Mouse (Mus musculus): Measurements from ENCODE around the gene Gm438. TPM values are rescaled to one million over a fixed set of nuclear protein-coding genes. Genes with fewer than 3 reads are reported as not detected.

The Gm438 gene
- not detected for polyA plus RNA-seq (2014; fragmentation: Illumina TruSeq; extraction: RNeasy Lipid Tissue Mini Kit (QIAGEN cat#74804); ENCODE audit: low read depth, low replicate concordance)

GRCm38 (mm10) chr4:144786483-144786882 is at the start of gene Gm438:
Gene Gm438 (minus strand): TSS chr4:144786583.

Other genes with a start within 250 kb of the Gm438 start
- not detected for gene Gm13124, start 221.4 kb downstream of the Gm438 start, polyA plus RNA-seq (2014; fragmentation: Illumina TruSeq; extraction: RNeasy Lipid Tissue Mini Kit (QIAGEN cat#74804); ENCODE audit: low read depth, low replicate concordance)
- gene Aadacl4, start 172.9 kb downstream of the Gm438 start, polyA plus RNA-seq (2014; fragmentation: Illumina TruSeq; extraction: RNeasy Lipid Tissue Mini Kit (QIAGEN cat#74804); ENCODE audit: low read depth, low replicate concordance), result not detected
- not detected for gene Gm436, start 100.2 kb downstream of the Gm438 start, polyA plus RNA-seq (2014; fragmentation: Illumina TruSeq; extraction: RNeasy Lipid Tissue Mini Kit (QIAGEN cat#74804); ENCODE audit: low read depth, low replicate concordance)
- not detected for gene Gm13178, start 65.2 kb downstream of the Gm438 start, polyA plus RNA-seq (2014; fragmentation: Illumina TruSeq; extraction: RNeasy Lipid Tissue Mini Kit (QIAGEN cat#74804); ENCODE audit: low read depth, low replicate concordance)
- gene Dhrs3, start 106.2 kb upstream of the Gm438 start, polyA plus RNA-seq (2014; fragmentation: Illumina TruSeq; extraction: RNeasy Lipid Tissue Mini Kit (QIAGEN cat#74804); ENCODE audit: low read depth, low replicate concordance), result 80.0 TPM